Mouse (Mus musculus) gastrocnemius, postnatal 36 days (tissue): ENCODE data around the gene Man1a. TPM values are rescaled to one million over a fixed set of nuclear protein-coding genes. Genes with fewer than 3 reads are reported as not detected.

Source experiments
- DNase-seq, 2 experiments: peaks; one replicate each; pipeline ENCODE4 v3.0.0; 2022
- intact Hi-C: fragments of 180-260 bp; cut with DNase I; formaldehyde crosslinking; loops from one replicate; pipeline ENCODE4 v1.15.1; 2025
- total RNA-seq, 2 experiments: library from RNA; stranded (reverse); gene quantifications; 2 replicates each; pipeline ENCODE4 v1.2.3; 2021

The Man1a gene
- total RNA-seq, 2 experiments from 2014 or later: 8.9 to 10.6 TPM

DNA sequence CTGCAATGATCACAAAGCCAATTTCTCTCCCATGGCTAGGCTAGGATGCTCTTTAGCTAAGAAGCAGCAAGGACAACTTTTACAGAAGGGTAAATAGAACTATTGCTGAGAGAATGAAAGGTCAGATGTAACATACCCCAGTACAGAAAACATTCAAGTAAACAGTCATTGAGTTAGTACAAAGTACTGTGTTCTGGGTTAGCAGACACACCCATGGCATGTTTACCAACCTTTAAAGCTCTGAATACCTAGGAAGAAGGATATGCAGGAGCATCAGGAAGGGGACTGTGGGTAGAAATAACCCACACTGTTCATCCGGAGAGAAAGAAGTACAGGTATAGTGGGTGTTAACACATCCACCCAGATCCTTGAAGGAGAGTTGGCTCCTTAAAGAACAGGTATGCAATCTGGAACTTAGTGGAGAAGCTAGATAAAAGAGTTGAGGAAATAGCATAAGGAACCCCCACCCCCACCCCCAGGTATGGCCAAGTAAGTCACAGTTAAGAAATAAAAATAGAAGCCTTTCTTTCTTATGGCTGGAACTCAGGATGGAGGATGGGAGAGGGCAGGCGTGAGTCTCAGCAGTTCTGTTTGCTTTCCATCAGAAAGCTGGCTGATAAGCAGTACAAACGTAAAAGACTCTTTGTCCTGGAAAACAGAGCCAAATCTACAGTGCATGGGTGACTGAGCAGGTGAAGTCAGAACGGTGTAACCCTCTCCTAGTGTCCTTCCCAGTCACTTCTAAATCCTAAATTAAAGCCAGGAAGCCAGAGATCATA lies 146.5 kb downstream of the Man1a start:
- intact Hi-C loops: no loop called here
- DNase-seq: no peak

DNA sequence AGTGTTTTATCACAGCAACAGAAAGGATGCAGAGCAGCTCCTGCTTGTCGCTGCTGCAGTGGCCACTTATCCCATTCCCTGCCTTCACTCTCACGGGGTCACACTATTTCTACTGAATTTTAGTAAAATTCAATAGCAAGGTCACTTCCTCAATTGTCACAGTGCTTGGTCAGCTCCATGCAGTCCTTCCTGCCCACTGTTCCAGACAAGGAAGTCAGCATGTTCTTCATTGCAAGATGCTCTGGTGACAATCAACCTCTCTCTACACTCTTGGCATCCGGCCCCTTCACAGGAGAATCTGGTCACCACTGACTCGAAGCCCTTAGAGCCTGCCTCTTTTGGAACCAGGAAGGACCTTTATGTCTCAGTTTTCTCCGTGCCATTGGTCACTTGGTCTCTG lies 148.5 kb downstream of the Man1a start:
- intact Hi-C loops: no loop called here
- DNase-seq: no peak

DNA sequence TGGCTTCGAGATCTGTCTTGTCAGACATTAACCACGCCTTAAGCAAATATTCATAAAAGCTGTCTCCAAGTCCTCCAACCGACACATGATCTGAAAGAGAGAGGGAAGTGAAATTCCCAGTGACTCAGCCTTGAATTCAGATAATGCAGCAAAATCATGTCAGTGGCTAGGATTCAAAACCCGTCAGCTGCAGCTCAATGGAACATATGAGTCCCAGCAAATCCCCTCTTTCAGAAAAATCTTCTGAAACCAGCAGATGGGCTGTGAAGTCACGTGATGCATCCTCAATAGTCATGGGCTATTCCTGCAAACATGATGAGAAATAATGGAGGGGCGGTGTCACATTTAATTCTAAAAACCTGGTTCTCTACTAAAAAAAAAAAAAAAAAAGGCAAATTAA lies 151.0 kb downstream of the Man1a start:
- intact Hi-C loops: no loop called here
- DNase-seq: no peak

DNA sequence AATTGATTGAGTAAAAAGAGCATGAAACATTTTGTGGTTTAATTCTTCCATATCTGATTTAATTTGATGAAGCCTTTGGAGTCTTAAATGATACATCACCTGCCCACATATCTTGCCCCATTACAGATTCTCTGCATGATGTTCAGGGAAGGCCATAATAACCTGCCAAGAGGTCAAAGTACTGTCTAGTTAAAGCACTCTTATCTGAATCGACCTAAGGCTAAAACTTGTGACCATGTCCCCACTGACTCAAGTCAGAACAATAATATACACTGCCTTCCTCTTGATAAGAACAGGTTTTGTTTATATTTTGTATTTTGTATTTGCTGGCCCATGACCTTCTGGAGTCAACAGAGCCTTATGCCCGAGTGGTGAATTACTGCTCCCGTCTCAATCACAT lies 154.2 kb downstream of the Man1a start:
- DNase-seq: no peak
- intact Hi-C loops: no loop called here

DNA sequence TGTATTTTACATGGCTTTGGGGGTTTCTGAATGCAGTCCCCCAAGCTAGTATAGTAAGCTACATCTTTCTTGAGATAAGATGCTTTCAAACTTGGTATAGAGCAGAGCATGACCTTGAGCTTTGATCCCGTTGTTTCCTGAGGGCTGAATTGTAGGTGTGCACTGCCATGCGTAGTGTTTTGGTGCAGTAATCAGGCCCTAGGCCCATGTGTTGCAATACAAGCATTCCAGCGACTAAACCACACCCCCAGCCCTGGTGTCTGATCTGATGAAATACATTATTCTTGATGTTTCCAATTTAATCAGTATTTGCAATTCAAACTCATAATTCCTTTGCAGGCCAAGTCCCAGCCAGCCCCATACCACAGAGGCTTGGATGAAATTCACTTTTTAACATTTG lies 158.9 kb downstream of the Man1a start:
- intact Hi-C loops: loop anchor here (10.0 kb wide), 1 partner anchor 157 kb away; the partner anchor contains the start of gene Man1a
- no peak for DNase-seq

DNA sequence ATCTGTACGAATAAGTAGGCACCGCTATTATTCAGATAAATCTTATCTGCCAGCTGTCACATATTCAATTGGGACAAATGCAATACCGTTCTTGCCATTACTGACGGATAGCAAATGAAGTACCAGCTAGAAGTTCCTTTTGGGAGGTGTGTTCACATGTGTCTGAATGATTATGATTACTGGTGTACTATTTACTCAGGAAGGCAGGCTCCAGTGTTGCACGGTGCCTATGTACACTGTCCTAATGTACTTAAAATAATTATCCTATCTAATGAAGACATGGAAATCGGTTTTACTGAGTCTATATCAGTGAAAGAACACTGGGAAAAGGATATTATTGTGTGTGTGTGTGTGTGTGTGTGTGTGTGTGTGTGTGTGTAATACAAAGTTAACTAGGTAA lies 160.7 kb downstream of the Man1a start:
- DNase-seq: no peak
- intact Hi-C loops: loop anchor here (10.0 kb wide), 1 partner anchor 159 kb away; the partner anchor contains the start of gene Man1a

DNA sequence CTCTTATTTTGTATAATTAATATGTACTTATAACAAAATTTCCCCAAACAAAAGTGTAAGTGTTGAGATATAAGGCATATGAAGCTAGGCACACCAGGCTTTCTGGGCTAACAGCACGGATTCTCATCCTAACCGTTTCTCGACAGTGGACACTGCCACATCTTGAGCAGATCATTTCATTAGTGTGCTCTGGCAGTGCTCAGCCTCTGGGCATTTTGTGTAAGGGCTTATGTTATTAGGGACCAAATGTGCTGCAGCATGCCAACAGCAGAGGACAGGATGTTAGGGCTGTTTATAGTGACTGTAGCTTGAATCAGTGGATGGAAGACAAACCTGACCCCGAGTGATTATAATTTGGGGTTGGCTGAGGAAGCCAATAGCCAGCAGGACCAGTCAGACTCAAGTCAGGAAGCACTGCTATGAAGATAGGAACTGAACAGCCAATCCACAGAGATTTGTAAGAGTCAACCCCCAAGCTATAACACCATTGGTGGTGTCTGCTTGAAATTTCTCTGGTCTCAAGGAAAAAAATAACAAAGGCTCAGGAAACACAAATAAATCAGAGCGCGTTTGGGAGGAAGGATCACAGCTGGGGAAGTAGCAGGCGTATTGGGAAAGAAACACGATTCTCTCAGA lies 161.3 kb downstream of the Man1a start:
- no peak for DNase-seq
- intact Hi-C loops: loop anchor here (10.0 kb wide), 1 partner anchor 160 kb away; the partner anchor contains the start of gene Man1a

DNA sequence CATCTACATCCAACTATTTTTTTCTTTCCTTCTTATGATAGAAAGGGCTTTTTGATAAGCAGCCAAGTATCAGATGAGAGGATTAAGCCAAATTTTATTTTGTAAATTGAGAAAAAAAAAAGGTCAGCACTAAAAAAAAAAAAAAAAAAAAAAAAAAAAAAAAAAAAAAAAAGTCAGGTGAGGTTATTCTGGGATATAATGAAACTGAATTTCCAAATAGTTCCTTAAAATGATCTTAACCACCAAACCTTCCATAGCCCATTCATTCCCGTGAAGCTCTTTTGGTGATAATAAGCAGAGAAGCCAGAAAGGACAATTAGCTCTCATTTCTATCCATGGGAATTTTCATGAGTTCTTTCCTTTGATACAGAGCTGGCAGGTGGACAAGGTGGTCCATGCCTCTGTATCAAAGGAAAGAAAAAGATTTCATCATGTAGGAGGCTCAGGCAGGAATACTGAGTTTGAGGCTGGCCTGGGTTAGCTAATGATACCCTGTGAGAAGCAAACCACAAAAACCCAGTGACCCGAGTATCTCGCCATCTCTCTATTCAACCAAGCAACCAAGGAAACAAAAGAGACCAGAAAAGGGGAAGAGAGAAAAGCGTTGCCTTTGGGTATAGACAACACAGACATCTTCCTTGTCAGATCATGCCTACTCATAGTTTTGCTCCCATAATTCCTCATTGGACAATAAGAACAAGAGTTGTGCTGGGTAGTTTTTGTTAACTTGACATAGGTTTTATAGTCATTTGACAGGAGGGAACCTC lies 162.7 kb downstream of the Man1a start:
- no peak for DNase-seq
- intact Hi-C loops: loop anchor here (10.0 kb wide), 1 partner anchor 161 kb away; the partner anchor contains the start of gene Man1a

DNA sequence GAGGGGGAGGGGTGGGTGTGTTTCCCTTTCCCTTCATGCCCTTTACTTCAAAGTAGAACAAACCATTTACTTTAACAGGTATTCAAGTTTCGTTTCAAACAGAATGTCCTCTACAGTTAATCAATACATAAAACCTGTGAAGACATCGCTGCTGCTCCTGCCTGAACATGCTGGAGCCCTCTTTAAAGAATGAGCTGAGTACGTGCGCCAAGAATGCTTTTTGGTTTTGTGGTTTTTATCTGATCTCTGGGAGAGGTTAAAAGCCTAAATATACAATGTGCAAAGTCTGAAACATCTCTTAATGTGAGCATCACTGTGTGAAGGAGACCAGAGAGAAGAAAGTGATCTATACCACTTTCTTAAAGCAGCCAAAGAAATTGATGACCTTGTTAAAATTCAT lies 186.9 kb downstream of the Man1a start:
- intact Hi-C loops: no loop called here
- no peak for DNase-seq

DNA sequence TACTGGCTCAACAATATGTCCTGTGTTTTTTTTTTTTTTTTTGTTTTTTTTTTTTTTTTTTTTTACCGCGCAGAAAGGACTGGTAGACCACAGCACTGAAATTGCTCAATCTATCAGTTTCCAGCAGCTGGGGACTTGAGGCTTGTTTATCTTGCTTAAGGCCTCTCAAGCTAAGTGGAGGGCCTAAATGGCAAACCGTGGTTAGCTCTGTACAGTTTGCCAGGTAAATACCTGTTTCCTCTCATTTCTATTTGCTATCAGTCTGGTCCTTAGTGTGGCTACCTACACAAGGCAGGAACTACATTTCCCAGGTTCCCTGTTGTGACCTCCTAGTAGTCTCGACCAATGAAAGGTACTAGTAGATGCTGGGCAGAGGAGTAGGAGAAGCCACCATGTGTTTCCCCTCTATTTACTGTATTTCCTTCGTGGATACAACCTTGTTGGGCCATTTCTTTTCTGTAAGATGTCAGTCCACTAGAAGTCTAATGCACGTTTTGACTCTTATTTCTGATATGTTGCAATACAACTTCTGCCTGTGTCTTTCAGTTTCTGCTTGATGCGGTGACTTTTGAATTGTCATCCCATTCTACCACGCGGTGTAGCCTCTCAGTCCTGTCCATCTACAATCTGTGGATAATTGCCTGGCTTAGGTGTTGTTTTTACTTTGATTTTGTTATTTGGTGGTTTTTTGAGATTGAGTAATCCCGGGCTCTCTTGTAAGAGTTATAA lies 187.9 kb downstream of the Man1a start:
- no peak for DNase-seq
- intact Hi-C loops: no loop called here

DNA sequence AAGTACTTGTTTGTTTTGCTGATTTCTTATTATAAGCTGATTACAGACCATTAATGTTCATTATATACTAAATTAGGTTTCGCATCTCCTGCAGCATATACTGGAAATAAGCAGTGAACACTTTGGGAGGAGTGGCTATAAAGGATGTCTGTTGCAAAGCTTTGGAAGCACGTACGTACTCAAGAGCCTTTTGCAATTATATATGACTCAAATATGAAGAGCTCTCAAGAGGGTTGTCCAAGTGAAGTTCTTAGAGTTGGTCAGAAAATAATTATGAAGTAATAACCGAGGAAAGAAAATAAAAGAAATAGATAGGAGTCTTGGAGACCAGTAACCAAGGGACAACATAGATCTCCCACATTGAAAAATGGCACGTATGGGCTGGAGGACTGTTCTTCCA lies 189.9 kb downstream of the Man1a start:
- DNase-seq: no peak
- intact Hi-C loops: no loop called here

DNA sequence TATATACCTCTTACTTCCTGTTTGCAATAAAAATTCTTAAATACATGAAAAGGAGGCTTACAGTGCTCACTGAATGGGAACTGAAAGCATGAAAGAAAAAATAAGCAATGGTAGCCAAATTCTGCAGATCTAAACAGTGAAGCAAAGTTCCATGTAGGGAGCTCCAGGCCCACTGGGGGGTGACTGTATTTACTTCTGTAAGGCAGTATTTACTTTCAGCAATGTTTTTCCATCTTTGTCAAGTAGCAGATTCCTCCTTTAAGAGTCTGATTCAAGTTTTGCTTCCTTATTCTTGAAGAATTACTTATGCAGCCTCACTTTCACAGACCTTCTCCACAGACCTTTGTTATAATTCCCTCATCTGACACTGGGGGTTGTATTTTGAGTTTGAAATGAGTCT lies 195.1 kb downstream of the Man1a start:
- intact Hi-C loops: no loop called here
- no peak for DNase-seq

DNA sequence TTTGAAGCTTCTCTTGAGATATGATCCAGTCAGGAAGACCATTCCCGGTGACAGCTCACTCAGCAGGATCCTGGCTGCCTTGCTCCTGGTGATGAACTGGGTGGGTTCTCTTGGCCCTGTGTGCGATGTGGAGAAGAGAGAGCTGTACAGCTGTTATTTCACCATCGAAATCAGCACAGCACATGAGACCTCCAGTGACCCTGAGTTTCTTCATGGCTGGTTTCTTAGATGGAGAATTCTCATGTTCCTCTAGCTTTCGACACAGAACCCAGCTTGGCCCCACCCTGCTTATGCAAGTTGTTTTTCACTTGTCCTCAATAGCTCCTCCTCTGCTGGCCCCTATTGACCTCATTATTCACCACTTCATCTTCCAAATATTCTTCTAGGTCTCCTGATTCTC lies 200.5 kb downstream of the Man1a start:
- peak; percentile 31 to 57 for DNase-seq
- intact Hi-C loops: no loop called here

DNA sequence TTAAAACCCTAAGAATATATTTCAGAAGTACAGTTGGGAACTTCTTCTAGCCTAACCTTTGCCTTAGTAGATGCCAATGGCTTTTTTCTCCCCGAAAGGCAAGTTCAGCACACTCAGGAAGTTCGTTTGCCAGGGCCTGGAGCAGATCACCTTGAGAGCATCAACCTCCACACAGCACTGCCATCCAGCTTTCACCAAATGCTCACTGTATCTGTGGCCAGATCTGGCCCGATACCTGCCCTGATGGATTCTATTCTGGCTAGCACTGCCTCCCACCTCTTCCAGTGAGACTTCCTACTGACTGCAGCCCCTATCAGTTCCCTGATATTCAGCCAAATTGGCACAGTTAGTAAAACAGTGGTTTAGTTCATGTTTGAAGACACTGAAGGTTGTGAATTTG lies 202.2 kb downstream of the Man1a start:
- intact Hi-C loops: no loop called here
- DNase-seq: no peak

DNA sequence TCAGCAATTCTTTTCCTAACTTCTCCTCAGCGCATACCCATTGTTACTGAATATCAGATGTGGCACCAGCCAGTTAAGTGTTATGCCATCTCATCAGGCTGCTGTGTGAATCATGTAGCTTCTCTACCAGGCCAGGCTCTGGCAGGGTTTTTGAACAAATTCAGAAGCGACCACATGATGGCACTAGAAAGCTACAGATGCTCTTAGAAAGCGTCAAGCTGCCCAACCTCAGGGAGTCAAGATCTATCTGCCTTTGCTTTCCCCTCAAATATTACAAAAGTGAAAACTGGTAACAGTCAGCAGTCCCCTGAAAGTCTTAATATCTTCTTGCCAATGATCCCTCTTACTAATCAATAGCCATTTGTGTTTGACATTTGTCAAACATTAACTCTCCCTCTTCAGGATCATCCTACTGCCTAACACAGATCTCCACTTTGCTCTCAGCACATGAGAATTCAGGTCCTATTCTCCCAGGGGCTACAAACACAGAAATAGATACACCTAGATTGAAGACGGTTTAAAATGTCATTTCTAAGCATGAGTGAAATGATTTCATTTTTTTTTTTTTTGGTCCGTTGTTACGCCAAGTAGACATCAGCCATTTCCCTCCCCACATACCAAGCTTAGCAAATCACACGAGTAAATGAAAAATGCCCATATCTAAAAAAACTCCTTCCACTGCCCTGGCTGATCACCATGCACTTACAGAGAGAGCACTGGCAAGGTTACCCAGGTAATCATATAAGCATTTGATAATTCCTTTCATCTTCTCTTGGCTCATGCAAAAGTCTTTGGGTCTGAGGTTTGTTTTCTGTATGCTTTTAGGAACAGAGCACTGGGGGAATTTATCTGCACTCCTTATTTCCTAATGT lies 212.7 kb downstream of the Man1a start:
- intact Hi-C loops: no loop called here
- DNase-seq: peak in 1 of 2 experiments; percentile 24

DNA sequence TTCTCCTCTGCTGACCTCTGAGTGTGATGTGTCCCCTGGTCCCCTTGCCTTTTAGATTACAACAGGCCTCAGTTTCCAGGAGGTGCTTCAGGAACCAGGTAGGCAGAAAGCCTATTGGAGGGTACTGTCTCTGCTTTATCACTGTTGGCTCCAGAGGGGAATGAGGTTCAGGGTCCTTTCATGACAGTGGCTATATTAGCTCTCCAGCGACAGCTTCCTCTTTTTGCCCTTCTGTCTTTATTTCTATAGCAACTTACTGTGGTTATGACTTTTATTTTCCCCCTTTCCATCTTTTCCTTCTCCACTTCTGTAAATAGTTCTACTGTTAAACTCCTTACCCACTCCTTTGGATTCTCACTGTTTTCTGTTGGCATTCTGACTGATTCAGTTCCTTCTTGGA lies 216.5 kb downstream of the Man1a start:
- intact Hi-C loops: no loop called here
- DNase-seq: no peak

DNA sequence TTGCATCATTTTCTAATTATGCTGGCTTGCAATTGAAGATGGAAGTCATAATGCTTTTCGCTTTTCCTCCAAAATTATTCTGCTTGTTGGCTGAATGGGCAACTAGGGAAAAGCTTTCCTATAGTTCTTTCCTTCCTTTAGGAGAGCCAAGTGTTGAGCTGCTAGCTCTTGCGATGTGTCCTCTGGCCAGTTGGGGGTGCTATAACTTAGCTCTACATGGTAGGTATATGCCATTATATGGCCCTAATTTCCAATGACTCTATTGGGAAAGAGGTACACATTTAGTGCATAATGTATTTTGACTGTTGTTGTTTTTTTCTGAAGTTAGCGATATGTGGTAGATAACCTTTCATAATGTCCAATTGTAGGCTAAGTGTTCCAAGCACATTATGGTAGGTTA lies 217.2 kb downstream of the Man1a start:
- intact Hi-C loops: no loop called here
- no peak for DNase-seq
